Mouse (Mus musculus) kidney, postnatal 0 days (tissue): Measurements from ENCODE around the gene Syne4. TPM values are rescaled to one million over a fixed set of nuclear protein-coding genes. Genes with fewer than 3 reads are reported as not detected.

Source experiments
- ATAC-seq: fragments of 200-750 bp; cut with Nextera tagmentation; replicated peaks from 2 replicates; pipeline ENCODE4 v1.8.0; 2017; ENCODE audit warnings: low read depth, moderate number of reproducible peaks, moderate TSS enrichment, moderate library complexity; ENCODE audit not compliant: low FRiP score
- DNase-seq: peaks from one replicate; pipeline ENCODE4 v3.0.0-alpha.2; 2016; ENCODE audit warnings: low spot score
- H3K27ac ChIP-seq: fragments of 300-500 bp; sonication (generic); 2 replicates; pipeline ENCODE4 v1.5.1; 2014; ENCODE audit warnings: mild to moderate bottlenecking
- H3K27me3 ChIP-seq: fragments of 300-500 bp; sonication (generic); 2 replicates; pipeline ENCODE4 v1.6.1; 2014; ENCODE audit warnings: low read length, mixed read lengths; ENCODE audit not compliant: insufficient read depth
- H3K36me3 ChIP-seq: fragments of 300-500 bp; sonication (generic); 2 replicates; pipeline ENCODE4 v1.6.1; 2014; ENCODE audit warnings: low read length, mixed read lengths; ENCODE audit not compliant: insufficient read depth
- H3K4me1 ChIP-seq: fragments of 300-500 bp; sonication (generic); replicated peaks from 2 replicates; pipeline ENCODE4 v1.6.1; 2014; ENCODE audit warnings: antibody characterized with exemption, low read length, mixed read lengths; ENCODE audit not compliant: insufficient read depth
- H3K4me2 ChIP-seq: fragments of 300-500 bp; sonication (generic); 2 replicates; pipeline ENCODE4 v1.6.1; 2014; ENCODE audit warnings: mild to moderate bottlenecking, low read length, moderate library complexity, mixed read lengths
- H3K4me3 ChIP-seq: fragments of 300-500 bp; sonication (generic); replicated peaks from 2 replicates; pipeline ENCODE4 v1.5.1; 2014; ENCODE audit warnings: low read depth, low read length
- H3K9ac ChIP-seq: fragments of 300-500 bp; sonication (generic); 2 replicates; pipeline ENCODE4 v1.6.1; 2014; ENCODE audit warnings: low read depth, low read length
- H3K9me3 ChIP-seq: fragments of 300-500 bp; sonication (generic); replicated peaks from 2 replicates; pipeline ENCODE4 v1.6.1; 2016; ENCODE audit warnings: low read length, inconsistent platforms, mixed read lengths
- CTCF ChIP-seq: IDR thresholded peaks from 2 replicates; pipeline ENCODE4 v1.5.1; 2016; ENCODE audit warnings: antibody characterized with exemption, low read depth, mild to moderate bottlenecking, moderate library complexity
- WGBS: fragments of 180-500 bp; shearing (Covaris S2); extraction: QIAGEN DNeasy Blood & Tissue Kit; methylation state at CpG from one replicate; pipeline ENCODE4 v1.1.7; 2014; 5-methylcytosine and 5-hydroxymethylcytosine counted together
- polyA plus RNA-seq: library from polyadenylated mRNA; unstranded; fragments of >200 nt; fragmentation: Nextera tagmentation; extraction: Ambion mirVana; gene quantifications from 2 replicates; pipeline ENCODE4 v1.2.1, GENCODE M21; 2015

Syne4 gene
- polyA plus RNA-seq, 1 experiment from 2014 or later: 79.0 TPM

DNA sequence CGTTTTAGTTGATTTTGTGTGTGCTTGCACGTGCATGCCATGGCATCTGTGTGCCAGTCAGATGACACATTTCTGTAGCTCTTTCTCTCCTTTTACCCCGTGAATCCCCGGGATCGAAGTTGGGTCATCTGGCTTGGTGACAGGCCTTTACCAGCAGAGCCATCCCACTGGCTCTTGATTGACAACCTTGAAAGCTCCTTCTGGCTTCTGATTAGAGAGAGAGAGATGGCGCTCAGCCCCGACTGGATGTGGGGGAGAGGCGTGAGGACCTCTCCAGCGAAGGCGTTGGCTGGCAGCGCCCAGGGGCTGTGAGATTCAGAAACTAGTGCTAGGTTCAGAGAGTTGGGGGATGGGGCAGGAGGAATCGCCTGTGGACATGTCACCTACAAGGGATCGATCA is 20.8 kb upstream of the Syne4 start:
- H3K4me3 ChIP-seq: no peak overlapping the region
- no peaks in the 10 kb centered on the region for H3K27me3 ChIP-seq
- peaks cover 3% of the 10 kb centered on the region; the same call in 1 of the 2 replicates for H3K4me1 ChIP-seq
- H3K36me3 ChIP-seq: peaks cover 8% of the 10 kb centered on the region
- no peak overlapping the region for H3K27ac ChIP-seq
- DNase-seq (no peak), ATAC-seq (no peak)
- H3K9me3 ChIP-seq: no peaks in the 10 kb centered on the region
- H3K4me2 ChIP-seq: no peak overlapping the region
- WGBS: 77% methylated on average over 13 of the region's 13 CpGs
- no peak overlapping the region for H3K9ac ChIP-seq
- no peak for TF ChIP-seq CTCF

DNA sequence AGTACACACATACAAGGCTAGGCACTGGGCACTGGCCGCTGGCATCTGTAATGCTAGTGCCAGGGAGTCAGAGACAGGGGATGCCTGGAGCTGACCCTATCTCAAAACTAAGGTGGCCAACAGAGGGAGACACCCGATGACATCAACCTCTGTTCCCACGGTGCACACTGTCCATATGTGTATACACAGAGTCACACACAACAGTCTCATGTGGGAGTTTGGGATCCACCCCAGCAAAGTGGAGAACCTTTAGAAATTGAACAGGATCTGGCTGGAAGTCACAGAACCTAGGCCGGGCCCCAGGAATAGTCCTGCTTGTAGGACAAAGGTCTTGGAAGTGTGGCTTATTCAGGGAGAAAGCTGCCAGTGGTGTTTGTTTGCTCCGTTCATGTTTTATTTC is 20.3 kb upstream of the Syne4 start:
- ATAC-seq (no peak), DNase-seq (no peak)
- Histone ChIP-seq H3K4me1 (peaks cover 3% of the 10 kb centered on the region; the same call in 1 of the 2 replicates), H3K4me3 (no peak overlapping the region), H3K9ac (no peak overlapping the region), H3K27ac (no peak overlapping the region), H3K4me2 (no peak overlapping the region), H3K36me3 (peaks cover 12% of the 10 kb centered on the region), H3K27me3 (no peaks in the 10 kb centered on the region), H3K9me3 (no peaks in the 10 kb centered on the region)
- WGBS: 92% methylated on average over 5 of the region's 5 CpGs
- no peak for TF ChIP-seq CTCF

- no peak for ATAC-seq
- WGBS: 62% methylated on average over 10 of the region's 10 CpGs
- no peaks in the 10 kb centered on the region for H3K9me3 ChIP-seq
Measured at GRCm38 (mm10) chr7:30295103-30295502, 19.5 kb upstream of the Syne4 start.

GRCm38 (mm10) chr7:30296816-30297215 is 17.8 kb upstream of the Syne4 start:
- H3K9me3 ChIP-seq: no peaks in the 10 kb centered on the region
- no peak overlapping the region for H3K9ac ChIP-seq
- H3K27ac ChIP-seq: no peak overlapping the region
- DNase-seq (no peak), ATAC-seq (no peak)
- peaks cover 20% of the 10 kb centered on the region for H3K36me3 ChIP-seq
- H3K4me2 ChIP-seq: no peak overlapping the region
- WGBS: 95% methylated on average over 15 of the region's 15 CpGs
- no peak overlapping the region for H3K4me3 ChIP-seq
- H3K4me1 ChIP-seq: peaks cover 3% of the 10 kb centered on the region; the same call in 1 of the 2 replicates
- no peaks in the 10 kb centered on the region for H3K27me3 ChIP-seq
- TF ChIP-seq CTCF: no peak

More at GRCm38 (mm10) chr7:30295103-30295502, 19.5 kb upstream of the Syne4 start:
- TF ChIP-seq CTCF: no peak
- peaks cover 13% of the 10 kb centered on the region for H3K36me3 ChIP-seq
- H3K4me3 ChIP-seq: no peak overlapping the region
- no peak overlapping the region for H3K4me2 ChIP-seq
- DNase-seq: peak; percentile 34
- H3K9ac ChIP-seq: no peak overlapping the region
- H3K27me3 ChIP-seq: no peaks in the 10 kb centered on the region
- peaks cover 3% of the 10 kb centered on the region; the same call in 1 of the 2 replicates for H3K4me1 ChIP-seq
- H3K27ac ChIP-seq: no peak overlapping the region

GRCm38 (mm10) chr7:30297266-30297665 is 17.3 kb upstream of the Syne4 start:
- Histone ChIP-seq H3K36me3 (peaks cover 24% of the 10 kb centered on the region), H3K4me1 (peaks cover 2% of the 10 kb centered on the region; the same call in 1 of the 2 replicates), H3K9me3 (no peaks in the 10 kb centered on the region), H3K9ac (no peak overlapping the region), H3K4me2 (no peak overlapping the region), H3K4me3 (no peak overlapping the region), H3K27ac (no peak overlapping the region), H3K27me3 (no peaks in the 10 kb centered on the region)
- 87% methylated on average over 16 of the region's 16 CpGs for WGBS
- DNase-seq: no peak
- ATAC-seq: no peak
- no peak for TF ChIP-seq CTCF

DNA sequence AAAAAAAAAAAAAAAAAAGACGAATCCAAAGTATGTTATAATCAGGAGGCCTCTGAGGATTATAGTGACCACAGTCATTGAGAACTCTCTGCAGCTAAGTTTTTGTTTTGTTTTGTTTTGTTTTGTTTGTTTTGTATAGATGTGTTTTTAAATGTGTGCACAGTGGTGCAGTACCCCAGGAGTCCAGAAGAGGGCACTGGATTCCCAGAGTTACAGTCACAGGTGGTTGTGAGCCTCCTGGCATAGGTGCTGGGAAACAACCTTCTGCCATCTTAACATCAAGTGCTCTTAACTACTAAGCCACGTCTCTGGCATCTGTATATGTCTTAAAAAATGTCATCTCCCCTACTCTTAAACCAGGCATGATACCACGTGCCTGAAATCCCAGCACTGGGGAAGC is 13.7 kb upstream of the Syne4 start:
- ATAC-seq (no peak), DNase-seq (no peak)
- H3K4me3 ChIP-seq: no peak overlapping the region
- TF ChIP-seq CTCF: peak; percentile 71
- no peak overlapping the region for H3K9ac ChIP-seq
- H3K9me3 ChIP-seq: no peaks in the 10 kb centered on the region
- H3K4me2 ChIP-seq: no peak overlapping the region
- H3K4me1 ChIP-seq: no peaks in the 10 kb centered on the region
- 55% methylated on average over 3 of the region's 3 CpGs for WGBS
- peaks cover 27% of the 10 kb centered on the region for H3K36me3 ChIP-seq
- H3K27ac ChIP-seq: no peak overlapping the region
- no peaks in the 10 kb centered on the region for H3K27me3 ChIP-seq
